Mouse (Mus musculus) forebrain, embryonic 13.5 days (tissue): Measurements from ENCODE around the gene Adamts5. TPM values are rescaled to one million over a fixed set of nuclear protein-coding genes. Genes with fewer than 3 reads are reported as not detected.

ENCODE experiments used
- ATAC-seq: fragments of 200-750 bp; cut with Nextera tagmentation; 2 replicates; pipeline ENCODE4 v1.8.0; 2017
- H3K27ac ChIP-seq: fragments of 300-500 bp; sonication (generic); 2 replicates; pipeline ENCODE4 v1.5.1; 2015; ENCODE audit warnings: inconsistent platforms, mild to moderate bottlenecking, moderate library complexity
- H3K27me3 ChIP-seq: fragments of 300-500 bp; sonication (generic); 2 replicates; pipeline ENCODE4 v1.6.1; 2015; ENCODE audit warnings: mild to moderate bottlenecking, inconsistent platforms
- H3K36me3 ChIP-seq: fragments of 300-500 bp; sonication (generic); 2 replicates; pipeline ENCODE4 v1.6.1; 2015; ENCODE audit warnings: mild to moderate bottlenecking, inconsistent platforms; ENCODE audit not compliant: poor library complexity, severe bottlenecking
- H3K4me1 ChIP-seq: fragments of 300-500 bp; sonication (generic); 2 replicates; pipeline ENCODE4 v1.6.1; 2015; ENCODE audit warnings: inconsistent platforms
- H3K4me2 ChIP-seq: fragments of 300-500 bp; sonication (generic); 2 replicates; pipeline ENCODE4 v1.6.1; 2015; ENCODE audit warnings: inconsistent platforms, mild to moderate bottlenecking, moderate library complexity
- H3K4me3 ChIP-seq: fragments of 300-500 bp; sonication (generic); 2 replicates; pipeline ENCODE4 v1.5.1; 2015; ENCODE audit warnings: mild to moderate bottlenecking, inconsistent platforms
- H3K9ac ChIP-seq: fragments of 300-500 bp; sonication (generic); 2 replicates; pipeline ENCODE4 v1.6.1; 2015; ENCODE audit warnings: mild to moderate bottlenecking, inconsistent platforms
- H3K9me3 ChIP-seq: fragments of 300-500 bp; sonication (generic); replicated peaks from 2 replicates; pipeline ENCODE4 v1.6.1; 2016; ENCODE audit warnings: inconsistent platforms
- WGBS: fragments of 180-500 bp; shearing (Covaris S2); methylation state at CpG from one replicate; pipeline ENCODE4 v1.1.7; 2015; 5-methylcytosine and 5-hydroxymethylcytosine counted together
- polyA plus RNA-seq: library from polyadenylated mRNA; unstranded; fragments of >200 nt; fragmentation: Nextera tagmentation; extraction: Ambion mirVana; gene quantifications from 2 replicates; pipeline ENCODE4 v1.2.1, GENCODE M21; 2015

Gene Adamts5
- polyA plus RNA-seq, 1 experiment from 2014 or later = 1.7 TPM

DNA sequence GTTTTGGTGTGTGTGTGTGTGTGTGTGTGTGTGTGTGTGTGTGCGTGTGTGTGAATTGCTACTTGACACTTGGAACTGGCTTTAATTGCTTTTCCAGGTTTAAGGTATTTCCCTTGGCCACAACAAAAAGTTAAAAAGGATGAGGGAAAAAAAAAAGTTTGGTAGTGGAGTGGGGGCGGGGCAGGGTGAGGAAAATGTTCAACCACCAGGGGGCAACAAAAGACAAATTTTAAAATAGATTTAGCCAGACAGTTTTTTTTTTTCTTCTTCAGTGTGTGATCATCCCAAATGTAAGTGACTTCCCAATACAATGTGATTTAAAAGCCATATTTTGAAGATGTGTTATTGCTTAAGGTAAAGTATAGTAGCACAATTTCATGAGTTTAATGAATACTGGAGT is 94.0 kb downstream of the Adamts5 start:
- Histone ChIP-seq H3K4me1 (peaks cover 12% of the 10 kb centered on the region), H3K9me3 (no peaks in the 10 kb centered on the region), H3K27ac (no peak overlapping the region), H3K4me2 (peak overlapping the region; percentile 20; the same call in 1 of the 2 replicates), H3K9ac (no peak overlapping the region), H3K36me3 (no peaks in the 10 kb centered on the region), H3K27me3 (no peaks in the 10 kb centered on the region), H3K4me3 (no peak overlapping the region)
- ATAC-seq = no peak
- WGBS = 14% methylated on average over 2 of the region's 2 CpGs

DNA sequence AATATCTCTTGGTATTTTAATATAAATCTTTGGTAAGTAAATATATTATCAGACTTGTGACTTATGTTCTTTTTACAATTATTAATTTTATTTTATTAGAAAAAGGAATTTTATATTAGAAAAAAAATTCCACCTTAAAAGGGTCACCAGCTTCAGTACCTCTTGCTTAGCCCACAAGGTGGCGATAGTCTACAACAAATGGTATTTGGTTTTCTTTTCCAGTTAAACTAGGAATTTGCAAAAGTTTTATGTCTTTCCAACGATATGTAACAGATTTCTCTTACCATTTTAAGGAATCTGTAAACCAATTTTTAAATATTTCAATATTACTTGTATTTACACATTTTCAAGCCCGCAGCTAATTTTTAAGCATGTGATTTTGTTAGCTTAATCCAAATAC is 94.6 kb downstream of the Adamts5 start:
- no peak overlapping the region for H3K27ac ChIP-seq
- H3K4me2 ChIP-seq = no peak overlapping the region
- no peaks in the 10 kb centered on the region for H3K9me3 ChIP-seq
- no peak for ATAC-seq
- no peak overlapping the region for H3K4me3 ChIP-seq
- H3K9ac ChIP-seq = no peak overlapping the region
- H3K27me3 ChIP-seq = no peaks in the 10 kb centered on the region
- WGBS = 27% methylated on average over 3 of the region's 3 CpGs
- H3K36me3 ChIP-seq = no peaks in the 10 kb centered on the region
- peaks cover 17% of the 10 kb centered on the region for H3K4me1 ChIP-seq

Other genes with a start within 250 kb of the Adamts5 start
- 7.2 and 9.1 TPM in 2 replicates for gene Adamts1, start 98.7 kb downstream of the Adamts5 start, polyA plus RNA-seq